Mouse (Mus musculus) embryonic fibroblast, embryonic 13.5 days (primary cell): ENCODE data around the gene Csf2rb2.

Source experiments
- CTCF ChIP-seq: IDR thresholded peaks from 2 replicates; pipeline ENCODE4 v1.5.1; 2011; ENCODE audit warnings: mild to moderate bottlenecking, control low read depth, low read length, moderate library complexity, borderline replicate concordance; ENCODE audit not compliant: insufficient read depth
- POLR2A ChIP-seq: IDR thresholded peaks from 2 replicates; pipeline ENCODE4 v1.6.1; 2011; ENCODE audit warnings: low read depth, mild to moderate bottlenecking, control low read depth, low read length, moderate library complexity

- TF ChIP-seq CTCF (no peak), POLR2A (no peak)
These were observed 46.2 kb upstream of the Csf2rb2 start for GRCm38 (mm10) chr15:78351586-78352165.
